Mouse (Mus musculus) forebrain, embryonic 13.5 days (tissue): ENCODE data around the gene Ap4e1. TPM values are rescaled to one million over a fixed set of nuclear protein-coding genes. Genes with fewer than 3 reads are reported as not detected.

Experiments used
- ATAC-seq: fragments of 200-750 bp; cut with Nextera tagmentation; 2 replicates; pipeline ENCODE4 v1.8.0; 2017
- H3K27ac ChIP-seq: fragments of 300-500 bp; sonication (generic); 2 replicates; pipeline ENCODE4 v1.5.1; 2015; ENCODE audit warnings: inconsistent platforms, mild to moderate bottlenecking, moderate library complexity
- H3K27me3 ChIP-seq: fragments of 300-500 bp; sonication (generic); 2 replicates; pipeline ENCODE4 v1.6.1; 2015; ENCODE audit warnings: mild to moderate bottlenecking, inconsistent platforms
- H3K36me3 ChIP-seq: fragments of 300-500 bp; sonication (generic); 2 replicates; pipeline ENCODE4 v1.6.1; 2015; ENCODE audit warnings: mild to moderate bottlenecking, inconsistent platforms; ENCODE audit not compliant: poor library complexity, severe bottlenecking
- H3K4me1 ChIP-seq: fragments of 300-500 bp; sonication (generic); 2 replicates; pipeline ENCODE4 v1.6.1; 2015; ENCODE audit warnings: inconsistent platforms
- H3K4me2 ChIP-seq: fragments of 300-500 bp; sonication (generic); 2 replicates; pipeline ENCODE4 v1.6.1; 2015; ENCODE audit warnings: inconsistent platforms, mild to moderate bottlenecking, moderate library complexity
- H3K4me3 ChIP-seq: fragments of 300-500 bp; sonication (generic); 2 replicates; pipeline ENCODE4 v1.5.1; 2015; ENCODE audit warnings: mild to moderate bottlenecking, inconsistent platforms
- H3K9ac ChIP-seq: fragments of 300-500 bp; sonication (generic); 2 replicates; pipeline ENCODE4 v1.6.1; 2015; ENCODE audit warnings: mild to moderate bottlenecking, inconsistent platforms
- H3K9me3 ChIP-seq: fragments of 300-500 bp; sonication (generic); replicated peaks from 2 replicates; pipeline ENCODE4 v1.6.1; 2016; ENCODE audit warnings: inconsistent platforms
- WGBS: fragments of 180-500 bp; shearing (Covaris S2); methylation state at CpG from one replicate; pipeline ENCODE4 v1.1.7; 2015; 5-methylcytosine and 5-hydroxymethylcytosine counted together
- polyA plus RNA-seq: library from polyadenylated mRNA; unstranded; fragments of >200 nt; fragmentation: Nextera tagmentation; extraction: Ambion mirVana; gene quantifications from 2 replicates; pipeline ENCODE4 v1.2.1, GENCODE M21; 2015

The Ap4e1 gene
- polyA plus RNA-seq = 10.7 and 11.7 TPM in 2 replicates

GRCm38 (mm10) chr2:127008469-127008998 lies at the start of gene Ap4e1:
Gene Ap4e1, plus strand, starts transcription at chr2:127008717.
- Histone ChIP-seq H3K4me1 (peaks cover 15% of the 10 kb centered on the region), H3K27ac (peak within 1 kb of the TSS; percentile 66; the same call in 1 of the 2 replicates), H3K36me3 (peaks cover 16% of the 10 kb centered on the region), H3K4me2 (peak within 1 kb of the TSS; percentile 77), H3K27me3 (no peaks in the 10 kb centered on the region), H3K4me3 (peak within 1 kb of the TSS; percentile 86), H3K9ac (peak within 1 kb of the TSS; percentile 93), H3K9me3 (no peaks in the 10 kb centered on the region)
- WGBS = 1% methylated on average over 40 of the region's 40 CpGs
- peak; percentile 93 for ATAC-seq

- Histone ChIP-seq H3K36me3 (no peaks in the 10 kb centered on the region), H3K27me3 (no peaks in the 10 kb centered on the region), H3K27ac (no peak overlapping the region), H3K4me1 (no peaks in the 10 kb centered on the region), H3K4me2 (no peak overlapping the region), H3K9me3 (no peaks in the 10 kb centered on the region), H3K9ac (no peak overlapping the region), H3K4me3 (no peak overlapping the region)
- no peak for ATAC-seq
- WGBS = 94% methylated on average over 2 of the region's 2 CpGs
Measured at GRCm38 (mm10) chr2:126961696-126962095, 46.8 kb upstream of the Ap4e1 start.

GRCm38 (mm10) chr2:126977428-126977827 lies 31.1 kb upstream of the Ap4e1 start:
- Histone ChIP-seq H3K27ac (no peak overlapping the region), H3K4me3 (no peak overlapping the region), H3K9me3 (no peaks in the 10 kb centered on the region), H3K36me3 (no peaks in the 10 kb centered on the region), H3K4me2 (no peak overlapping the region), H3K4me1 (no peaks in the 10 kb centered on the region), H3K27me3 (no peaks in the 10 kb centered on the region), H3K9ac (no peak overlapping the region)
- 66% methylated on average over 6 of the region's 6 CpGs for WGBS
- no peak for ATAC-seq

DNA sequence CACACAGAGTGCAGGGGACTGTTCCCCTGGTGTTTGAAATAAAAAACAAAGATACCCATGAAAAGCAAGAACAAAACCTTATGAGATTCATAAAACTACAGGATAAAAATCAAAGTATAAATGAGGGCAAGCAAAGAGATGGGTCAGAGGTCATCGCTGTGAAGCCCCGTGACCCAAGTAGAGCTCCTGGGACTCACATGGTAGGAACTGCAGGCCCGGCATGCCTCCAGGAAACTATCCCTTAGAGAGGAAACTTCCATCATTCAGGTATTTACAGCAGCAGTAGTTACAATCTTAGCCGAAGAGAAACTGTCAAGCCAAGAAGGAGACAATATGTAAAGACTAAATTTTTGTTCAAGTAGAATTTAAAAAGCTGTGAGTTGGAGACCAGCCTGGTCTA lies 25.3 kb upstream of the Ap4e1 start:
- H3K4me1 ChIP-seq = no peaks in the 10 kb centered on the region
- no peak for ATAC-seq
- H3K36me3 ChIP-seq = no peaks in the 10 kb centered on the region
- 89% methylated on average over 4 of the region's 4 CpGs for WGBS
- no peak overlapping the region for H3K4me3 ChIP-seq
- no peaks in the 10 kb centered on the region for H3K27me3 ChIP-seq
- H3K27ac ChIP-seq = no peak overlapping the region
- H3K9ac ChIP-seq = no peak overlapping the region
- no peak overlapping the region for H3K4me2 ChIP-seq
- H3K9me3 ChIP-seq = no peaks in the 10 kb centered on the region

DNA sequence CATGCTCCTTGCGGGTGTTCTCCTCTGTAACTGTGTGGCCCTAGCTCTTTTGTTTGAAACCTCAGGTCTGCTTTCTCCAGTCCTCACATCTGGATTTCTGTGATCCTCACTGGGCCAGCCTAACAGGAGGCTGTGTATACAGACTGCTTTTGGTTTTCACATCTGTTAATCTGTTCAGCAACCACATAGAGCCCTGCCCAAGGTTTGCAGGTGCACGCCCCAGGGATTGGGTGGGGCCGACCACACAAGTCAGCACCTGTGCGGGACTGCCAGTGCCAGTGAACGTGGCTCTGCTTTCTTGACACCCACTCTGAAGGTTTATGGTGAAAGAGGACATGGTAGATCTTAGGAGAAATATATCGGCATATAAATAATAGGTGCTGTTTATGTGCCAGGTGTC lies 18.6 kb upstream of the Ap4e1 start:
- Histone ChIP-seq H3K9ac (no peak overlapping the region), H3K4me3 (no peak overlapping the region), H3K27ac (no peak overlapping the region), H3K36me3 (no peaks in the 10 kb centered on the region), H3K4me1 (no peaks in the 10 kb centered on the region), H3K4me2 (no peak overlapping the region), H3K27me3 (no peaks in the 10 kb centered on the region), H3K9me3 (no peaks in the 10 kb centered on the region)
- 85% methylated on average over 6 of the region's 6 CpGs for WGBS
- no peak for ATAC-seq

GRCm38 (mm10) chr2:126992742-126993141 lies 15.8 kb upstream of the Ap4e1 start:
- H3K9ac ChIP-seq = no peak overlapping the region
- H3K27ac ChIP-seq = no peak overlapping the region
- no peaks in the 10 kb centered on the region for H3K9me3 ChIP-seq
- H3K36me3 ChIP-seq = no peaks in the 10 kb centered on the region
- no peaks in the 10 kb centered on the region for H3K27me3 ChIP-seq
- no peaks in the 10 kb centered on the region for H3K4me1 ChIP-seq
- WGBS = 80% methylated on average over 12 of the region's 12 CpGs
- no peak overlapping the region for H3K4me2 ChIP-seq
- H3K4me3 ChIP-seq = no peak overlapping the region
- no peak for ATAC-seq

DNA sequence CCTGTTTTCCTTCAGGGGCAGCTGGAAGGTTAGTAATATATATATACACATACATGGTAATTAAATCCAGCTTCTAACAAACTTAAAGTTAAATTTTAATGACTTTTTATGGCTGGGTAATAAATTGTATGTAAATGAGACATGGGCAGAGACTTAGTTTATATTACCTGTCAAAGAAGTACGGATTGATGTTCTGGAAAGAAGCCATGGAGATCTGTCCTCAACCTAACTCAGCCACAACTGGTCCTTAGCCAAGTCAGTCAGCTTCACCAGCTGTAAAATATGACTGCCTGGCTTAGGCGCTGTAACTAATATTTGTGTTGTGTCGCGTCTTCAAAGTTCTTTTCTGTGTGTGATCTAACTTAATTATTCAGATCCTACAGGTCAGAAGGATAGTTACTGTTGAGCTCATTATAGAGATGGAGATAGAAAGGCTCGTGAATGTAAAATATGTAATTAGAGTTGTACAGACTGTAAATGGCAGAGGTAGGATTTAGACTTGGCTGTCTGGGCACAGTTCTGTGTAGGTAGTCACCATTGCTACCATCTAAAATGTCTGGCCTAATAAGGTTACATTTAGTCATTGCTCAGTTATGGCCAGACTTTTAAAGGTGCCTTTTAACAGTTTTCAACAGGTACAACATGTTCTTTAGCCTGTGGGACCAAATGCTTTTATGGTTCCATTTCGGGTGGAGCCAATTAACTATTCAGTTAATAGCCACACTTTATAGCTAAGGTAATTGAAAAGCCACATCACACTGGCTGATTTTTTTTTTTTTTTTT lies 13.9 kb upstream of the Ap4e1 start:
- no peak overlapping the region for H3K27ac ChIP-seq
- H3K27me3 ChIP-seq = no peaks in the 10 kb centered on the region
- no peaks in the 10 kb centered on the region for H3K4me1 ChIP-seq
- no peak overlapping the region for H3K4me3 ChIP-seq
- no peaks in the 10 kb centered on the region for H3K36me3 ChIP-seq
- ATAC-seq = no peak
- H3K4me2 ChIP-seq = no peak overlapping the region
- H3K9me3 ChIP-seq = no peaks in the 10 kb centered on the region
- H3K9ac ChIP-seq = no peak overlapping the region
- 78% methylated on average over 6 of the region's 6 CpGs for WGBS

- Histone ChIP-seq H3K4me3 (no peak overlapping the region), H3K4me2 (no peak overlapping the region), H3K27ac (no peak overlapping the region), H3K4me1 (no peaks in the 10 kb centered on the region), H3K9ac (no peak overlapping the region), H3K27me3 (no peaks in the 10 kb centered on the region), H3K9me3 (no peaks in the 10 kb centered on the region), H3K36me3 (no peaks in the 10 kb centered on the region)
- ATAC-seq = no peak
- 28% methylated on average over 5 of the region's 5 CpGs for WGBS
Measured at GRCm38 (mm10) chr2:126996737-126997136, 11.8 kb upstream of the Ap4e1 start.

GRCm38 (mm10) chr2:126998219-126998618 lies 10.3 kb upstream of the Ap4e1 start:
- ATAC-seq = no peak

GRCm38 (mm10) chr2:127000406-127001324 lies 7.9 kb upstream of the Ap4e1 start:
- Histone ChIP-seq H3K36me3 (no peaks in the 10 kb centered on the region), H3K27ac (no peak overlapping the region), H3K9ac (no peak overlapping the region), H3K9me3 (no peaks in the 10 kb centered on the region), H3K4me2 (no peak overlapping the region), H3K27me3 (no peaks in the 10 kb centered on the region), H3K4me1 (no peaks in the 10 kb centered on the region), H3K4me3 (no peak overlapping the region)
- no peak for ATAC-seq
- WGBS = 83% methylated on average over 8 of the region's 8 CpGs

More at GRCm38 (mm10) chr2:126998219-126998618, 10.3 kb upstream of the Ap4e1 start:
- Histone ChIP-seq H3K4me1 (no peaks in the 10 kb centered on the region), H3K4me2 (no peak overlapping the region), H3K27ac (no peak overlapping the region), H3K9ac (no peak overlapping the region), H3K36me3 (no peaks in the 10 kb centered on the region), H3K27me3 (no peaks in the 10 kb centered on the region), H3K4me3 (no peak overlapping the region), H3K9me3 (no peaks in the 10 kb centered on the region)
- WGBS = 60% methylated on average over 7 of the region's 7 CpGs

DNA sequence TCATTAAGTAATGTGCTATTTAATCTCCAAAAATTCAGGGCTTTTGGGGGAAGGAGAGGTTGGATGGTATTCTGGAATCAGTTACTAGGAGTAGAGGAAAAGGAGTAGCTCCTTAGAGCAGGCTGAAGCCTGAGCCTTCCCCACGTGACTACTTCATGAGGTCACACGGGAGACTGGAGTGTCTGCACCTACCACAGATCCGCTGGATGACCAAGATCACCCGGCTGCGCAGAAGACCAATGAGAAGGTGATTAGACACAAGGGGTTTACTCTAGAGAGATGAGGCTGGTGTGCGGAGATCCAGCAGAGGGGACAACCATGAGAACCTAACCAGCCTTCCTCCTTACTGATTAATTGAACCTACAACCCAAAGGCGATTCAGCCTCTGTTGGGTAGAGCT lies 4.5 kb upstream of the Ap4e1 start:
- WGBS = 88% methylated on average over 7 of the region's 7 CpGs
- H3K36me3 ChIP-seq = no peaks in the 10 kb centered on the region
- no peak for ATAC-seq
- H3K27ac ChIP-seq = no peak overlapping the region
- no peaks in the 10 kb centered on the region for H3K9me3 ChIP-seq
- no peak overlapping the region for H3K9ac ChIP-seq
- H3K4me1 ChIP-seq = peaks cover under 1% of the 10 kb centered on the region; the same call in 1 of the 2 replicates
- no peak overlapping the region for H3K4me2 ChIP-seq
- no peaks in the 10 kb centered on the region for H3K27me3 ChIP-seq
- H3K4me3 ChIP-seq = no peak overlapping the region
